Mouse (Mus musculus): ENCODE results near the gene Mmab.
A peak's percentile ranks its signal among the peaks of the same experiment; 100 is the strongest.

DNA sequence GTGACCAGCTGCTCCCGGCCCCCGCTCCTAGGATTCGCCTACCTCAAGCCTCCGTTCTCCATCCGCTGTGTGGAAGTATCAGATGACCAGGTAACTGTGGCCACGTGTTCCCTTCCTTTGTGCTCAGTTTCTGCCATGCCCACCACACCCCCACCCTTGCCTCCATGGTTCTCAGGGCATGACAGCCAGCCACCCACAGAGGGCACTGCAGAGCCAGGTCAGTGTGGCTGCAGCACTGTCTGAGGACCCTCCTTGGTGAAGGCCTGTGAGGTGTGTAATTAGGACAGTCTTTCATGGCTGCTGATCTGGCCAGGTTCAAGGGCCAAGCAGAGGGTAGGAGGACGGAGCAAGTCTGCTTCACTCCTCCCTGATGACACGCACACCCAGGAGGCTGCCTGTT lies 25.3 kb downstream of the Mmab start:
- no peak for TF ChIP-seq EP300 (IDR thresholded peaks at IDR 0.05; ENCODE audit: low read depth)
- TF ChIP-seq CTCF (IDR thresholded peaks at IDR 0.05; ENCODE audit: low read depth) = peak; percentile 64
